Mouse (Mus musculus): ENCODE data around the gene Cebpb.
A peak's percentile ranks its signal among the peaks of the same experiment; 100 is the strongest.

Cebpb gene

DNA sequence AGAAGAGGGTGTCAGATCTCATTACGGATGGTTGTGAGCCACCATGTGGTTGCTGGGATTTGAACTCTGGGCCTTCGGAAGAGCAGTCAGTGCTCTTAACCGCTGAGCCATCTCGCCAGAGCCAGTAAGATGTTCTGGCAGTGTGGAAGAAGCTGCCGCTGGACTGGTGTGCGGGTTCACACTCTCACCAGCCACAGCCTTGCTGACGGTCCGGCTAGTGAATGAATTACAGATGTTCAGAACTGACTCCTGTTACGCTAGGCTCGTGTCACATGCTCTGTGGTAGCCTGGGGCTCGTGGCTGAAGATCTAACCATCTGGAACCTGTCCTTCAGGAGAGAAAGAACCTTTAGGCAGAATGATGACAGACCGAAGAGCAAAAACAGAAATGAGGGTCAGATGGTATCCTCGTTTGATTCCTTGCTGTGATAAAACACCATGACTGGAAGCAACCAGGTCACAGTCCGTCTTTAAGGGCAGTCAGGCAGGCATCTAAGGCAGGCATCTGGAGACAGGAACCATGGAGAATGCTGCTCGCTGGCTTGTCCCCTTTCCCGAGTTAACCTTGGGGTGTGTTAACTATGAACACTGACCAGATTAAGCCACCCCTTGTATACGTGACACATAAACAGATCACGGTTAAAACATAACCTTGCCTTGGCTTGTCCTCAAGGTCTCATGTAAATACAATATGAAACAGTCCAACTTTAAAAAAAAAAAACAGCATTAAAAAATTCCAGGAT is 22.6 kb upstream of the Cebpb start:
- no peak for DNase-seq (ENCODE audit: low spot score)

DNA sequence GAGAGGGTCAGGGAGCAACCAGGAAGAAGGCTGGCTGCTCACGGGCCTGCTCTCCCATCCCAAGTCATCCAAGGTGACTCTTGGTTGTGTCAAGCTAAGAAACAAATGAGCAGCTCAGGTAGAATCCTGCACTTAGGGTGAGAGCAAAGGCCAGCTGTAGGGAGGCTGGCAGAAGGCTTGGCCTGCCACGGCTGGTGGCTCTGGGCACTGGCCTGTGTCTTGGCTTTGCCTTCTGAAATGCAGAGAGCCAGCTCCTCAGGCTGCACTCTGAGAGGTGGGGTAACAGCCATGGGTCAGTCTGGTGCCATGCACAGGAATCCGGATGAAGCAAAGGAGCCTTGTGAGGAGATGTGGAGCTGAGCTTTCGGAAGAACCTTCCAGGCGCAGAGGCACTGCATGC is 20.3 kb upstream of the Cebpb start:
- no peak for DNase-seq (ENCODE audit: low spot score)

DNA sequence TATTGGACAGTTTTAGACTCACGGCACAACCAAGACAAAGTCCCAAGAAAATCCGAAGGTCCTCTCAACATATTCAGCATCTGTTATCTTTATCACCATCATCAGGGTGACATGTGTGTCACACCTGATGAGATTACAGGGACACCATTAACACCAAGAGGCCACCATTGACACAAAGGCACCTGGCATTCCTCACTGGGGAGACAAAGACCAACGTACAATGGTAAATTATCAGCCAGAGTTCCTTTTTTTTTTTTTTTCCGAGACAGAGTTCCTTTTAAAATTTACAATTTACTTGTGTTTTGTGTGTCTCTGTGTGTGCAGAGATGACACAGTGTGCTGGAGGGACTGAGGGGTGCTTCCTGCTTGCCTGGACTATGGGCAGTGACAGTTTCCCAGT is 19.3 kb upstream of the Cebpb start:
- no peak for DNase-seq (ENCODE audit: low spot score)

DNA sequence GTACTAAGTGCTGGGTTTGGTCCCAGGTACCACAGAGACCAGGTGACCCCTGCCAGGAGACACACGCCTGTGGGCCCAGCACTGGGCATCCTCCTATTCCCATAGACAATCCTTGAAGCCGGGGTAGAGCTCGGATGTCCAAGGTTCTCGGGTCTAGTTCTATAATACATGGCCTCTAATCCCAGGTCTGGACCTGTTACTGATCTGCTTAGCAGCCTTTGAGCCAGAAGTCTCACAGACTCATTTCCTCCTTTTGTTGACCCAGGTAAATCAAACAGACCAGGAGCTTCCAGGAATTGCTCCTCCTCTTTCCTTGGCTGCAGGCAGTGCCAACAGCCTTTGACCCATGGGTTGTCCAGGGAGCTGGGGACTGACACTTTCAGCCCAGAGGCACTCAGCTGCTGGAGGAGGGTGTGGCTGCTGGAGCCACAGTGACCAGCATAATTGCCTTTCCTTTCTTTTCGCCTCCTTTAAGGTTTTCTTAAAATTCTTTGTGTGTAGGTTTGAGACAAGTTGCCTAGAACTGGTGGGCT is 17.5 kb upstream of the Cebpb start:
- DNase-seq (ENCODE audit: low spot score): no peak

DNA sequence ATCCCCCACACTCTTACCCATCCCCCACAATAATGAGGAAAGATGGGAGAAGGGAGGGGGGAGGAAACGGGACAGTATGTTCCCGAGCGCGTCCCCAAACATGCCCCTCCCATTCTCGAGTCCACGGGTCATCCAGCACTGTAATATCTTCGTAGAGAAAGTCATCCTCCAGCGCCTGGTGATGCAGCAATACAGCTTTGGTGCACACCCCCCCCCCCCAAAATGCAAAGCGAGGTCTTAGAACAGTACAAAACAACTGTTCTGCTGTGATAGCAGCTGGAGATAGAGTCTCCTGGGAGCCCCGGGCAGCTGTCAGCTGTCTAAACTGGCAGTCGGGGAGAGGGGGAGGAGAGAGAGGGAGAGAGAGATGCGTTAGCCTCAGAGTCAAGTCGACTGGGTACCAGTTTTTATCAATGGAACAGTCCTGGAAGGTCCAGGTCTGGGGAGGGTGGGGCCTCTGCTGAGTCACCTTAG is 16.5 kb upstream of the Cebpb start:
- no peak for DNase-seq (ENCODE audit: low spot score)

DNA sequence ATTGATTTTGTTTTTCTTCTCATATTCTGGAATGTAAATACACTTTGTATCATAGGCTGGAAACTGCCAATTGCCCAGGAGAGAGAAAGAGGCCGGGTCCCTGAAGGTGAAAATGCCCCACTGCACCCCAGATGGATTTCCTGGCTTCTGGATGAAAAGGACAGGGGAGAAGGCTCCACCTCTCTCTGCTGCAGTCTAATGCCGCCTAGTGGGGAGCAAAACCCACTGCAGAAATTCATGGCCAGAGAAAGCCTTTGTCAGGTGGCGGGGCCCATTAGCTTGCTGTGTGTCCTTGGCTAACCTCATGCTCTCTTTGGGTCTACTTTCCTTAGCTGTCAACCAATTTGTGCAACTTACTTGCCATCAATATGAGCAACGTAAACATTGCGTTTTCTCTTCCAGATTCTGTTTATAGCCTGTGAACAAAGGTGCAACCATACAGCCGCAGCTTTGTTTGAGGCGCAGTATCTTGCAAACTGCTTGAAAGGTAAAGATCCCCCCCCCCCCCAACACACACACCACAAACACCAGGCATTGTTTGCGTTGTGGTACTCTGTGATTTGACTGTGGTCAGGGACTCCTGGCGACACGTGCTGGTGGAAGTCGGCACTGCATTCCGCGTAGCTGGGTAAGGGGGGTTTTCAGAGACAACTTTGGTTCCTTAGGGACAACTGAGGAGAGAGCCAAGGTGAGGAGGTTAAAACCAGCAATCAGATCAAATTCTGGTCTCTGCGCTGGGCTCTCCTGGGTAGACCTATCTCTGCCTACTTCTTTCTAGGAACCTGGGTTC is 13.4 kb upstream of the Cebpb start:
- peak; percentile 44 for DNase-seq (ENCODE audit: low spot score)

DNA sequence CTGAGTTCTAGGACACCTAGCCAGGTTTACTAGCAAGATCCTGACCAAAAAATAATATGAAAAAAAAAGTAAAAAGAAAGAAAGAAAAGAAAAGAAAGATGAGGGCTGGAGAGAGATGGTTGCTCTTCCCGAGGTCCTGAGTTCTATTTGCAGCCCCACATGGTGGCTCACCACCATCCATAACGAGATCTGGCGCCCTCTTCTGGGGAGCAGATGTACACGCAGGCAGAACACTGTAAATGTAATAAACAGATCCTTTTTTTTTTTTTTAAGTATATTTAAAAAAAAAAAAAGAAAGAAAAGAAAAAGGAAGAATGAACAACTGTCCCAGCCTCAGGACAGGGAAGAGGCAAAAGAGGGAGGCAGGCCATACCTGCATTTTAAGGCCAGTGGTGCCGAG is 10.1 kb upstream of the Cebpb start:
- no peak for DNase-seq (ENCODE audit: low spot score)

DNA sequence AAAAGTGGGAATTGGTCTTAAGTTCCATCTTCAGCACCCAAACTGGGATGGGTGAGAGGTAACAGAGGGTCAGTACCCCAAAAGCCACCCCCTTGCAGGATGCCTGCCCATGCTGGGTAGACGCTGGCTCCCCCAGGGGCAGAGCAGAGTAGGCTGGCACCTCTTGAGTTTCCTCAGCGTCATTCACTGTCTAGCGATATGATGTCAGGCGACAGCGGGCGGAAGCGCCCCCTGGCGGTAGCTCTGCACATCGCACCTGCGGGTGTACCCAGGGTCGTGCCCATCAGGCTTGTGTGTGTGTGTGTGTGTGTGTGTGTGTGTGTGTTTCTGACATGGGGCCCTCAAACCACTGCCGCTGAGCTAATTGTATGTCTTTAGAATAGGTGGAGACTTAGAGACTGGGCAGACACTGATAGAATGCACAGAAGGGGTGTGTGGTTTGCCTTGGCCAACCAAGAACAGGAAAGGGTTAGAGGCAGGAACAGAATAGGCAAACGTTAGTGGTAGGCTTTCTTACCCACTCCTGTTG is 8.7 kb upstream of the Cebpb start:
- peak; percentile 79 for DNase-seq (ENCODE audit: low spot score)

DNA sequence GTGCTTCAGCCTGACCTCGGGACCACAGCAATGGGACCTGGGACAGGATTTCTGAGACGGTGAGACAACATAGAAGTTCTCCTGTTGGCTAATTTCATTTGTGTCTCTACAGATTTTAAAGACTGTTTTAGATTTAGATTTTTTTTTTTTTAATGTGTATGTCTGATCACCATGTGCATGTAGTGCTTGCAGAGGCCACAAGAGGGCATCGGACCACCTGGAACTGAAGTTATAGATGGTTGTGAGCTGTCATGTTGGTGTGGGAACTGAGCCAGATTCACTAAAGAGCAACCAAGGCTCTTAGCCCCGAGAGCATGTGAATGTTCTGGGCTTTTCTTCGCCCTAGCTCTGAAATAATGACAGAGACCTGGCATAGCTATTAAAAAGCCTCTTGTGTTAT is 8.1 kb upstream of the Cebpb start:
- peak; percentile 39 for DNase-seq (ENCODE audit: low spot score)

DNA sequence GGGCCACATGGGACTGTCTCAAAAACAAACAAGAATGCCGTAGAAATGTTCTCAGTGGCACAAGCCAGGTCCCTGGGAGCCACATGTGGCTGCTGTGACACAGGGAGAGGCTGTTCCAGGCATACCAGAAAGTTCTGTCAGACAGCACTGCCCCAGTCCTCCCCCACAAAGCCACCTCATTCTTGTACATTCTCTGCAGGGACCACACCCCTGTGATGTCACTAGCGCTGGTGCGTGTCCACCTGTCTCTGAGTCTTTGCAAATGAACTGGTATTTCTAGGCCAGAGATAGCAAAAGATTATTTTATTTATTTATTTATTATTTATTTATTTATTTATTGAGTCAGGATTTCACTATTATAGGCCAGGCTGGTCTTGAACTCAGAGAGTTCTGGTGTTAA is 5.0 kb upstream of the Cebpb start:
- no peak for DNase-seq (ENCODE audit: low spot score)

DNA sequence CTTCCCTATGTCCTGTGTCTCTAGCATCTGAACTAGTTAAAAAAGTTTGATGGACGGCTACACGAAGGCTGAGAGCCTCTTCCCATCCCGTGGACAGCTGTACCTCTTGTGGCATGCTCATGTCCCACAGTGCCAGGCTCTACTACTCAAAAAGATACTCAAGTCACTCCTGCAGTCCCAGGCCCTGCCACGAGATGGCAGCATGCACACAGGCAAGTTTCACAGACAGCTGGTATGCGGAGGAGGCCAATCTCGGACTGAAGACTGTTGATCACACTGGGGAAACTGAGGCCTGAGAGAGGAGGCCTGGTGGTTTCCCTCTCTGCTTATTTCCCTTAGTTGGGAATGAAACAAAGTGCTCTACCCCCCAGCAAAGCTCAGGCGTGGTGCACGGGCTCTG is 3.6 kb upstream of the Cebpb start:
- peak; percentile 93 for DNase-seq (ENCODE audit: low spot score)

DNA sequence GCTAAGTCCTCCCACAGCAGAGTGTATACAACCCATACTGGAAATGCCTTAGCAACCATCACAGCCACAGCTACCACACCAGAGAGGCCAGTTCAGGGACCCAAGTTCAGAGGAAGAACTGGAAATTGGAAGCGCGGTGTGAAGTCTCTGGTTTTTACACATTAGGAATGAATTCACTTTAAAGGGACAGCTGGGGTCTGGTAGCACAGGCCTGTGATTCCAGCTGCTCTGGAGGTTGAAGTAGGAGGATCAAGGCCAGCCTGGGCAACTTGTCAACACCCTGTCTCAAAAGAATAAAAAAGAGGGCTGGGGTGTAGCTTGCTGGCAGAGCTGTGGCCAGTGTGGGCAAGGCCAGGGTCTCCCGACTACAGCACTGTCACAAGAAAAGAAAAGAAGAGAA is 2.9 kb upstream of the Cebpb start:
- no peak for DNase-seq (ENCODE audit: low spot score)

DNA sequence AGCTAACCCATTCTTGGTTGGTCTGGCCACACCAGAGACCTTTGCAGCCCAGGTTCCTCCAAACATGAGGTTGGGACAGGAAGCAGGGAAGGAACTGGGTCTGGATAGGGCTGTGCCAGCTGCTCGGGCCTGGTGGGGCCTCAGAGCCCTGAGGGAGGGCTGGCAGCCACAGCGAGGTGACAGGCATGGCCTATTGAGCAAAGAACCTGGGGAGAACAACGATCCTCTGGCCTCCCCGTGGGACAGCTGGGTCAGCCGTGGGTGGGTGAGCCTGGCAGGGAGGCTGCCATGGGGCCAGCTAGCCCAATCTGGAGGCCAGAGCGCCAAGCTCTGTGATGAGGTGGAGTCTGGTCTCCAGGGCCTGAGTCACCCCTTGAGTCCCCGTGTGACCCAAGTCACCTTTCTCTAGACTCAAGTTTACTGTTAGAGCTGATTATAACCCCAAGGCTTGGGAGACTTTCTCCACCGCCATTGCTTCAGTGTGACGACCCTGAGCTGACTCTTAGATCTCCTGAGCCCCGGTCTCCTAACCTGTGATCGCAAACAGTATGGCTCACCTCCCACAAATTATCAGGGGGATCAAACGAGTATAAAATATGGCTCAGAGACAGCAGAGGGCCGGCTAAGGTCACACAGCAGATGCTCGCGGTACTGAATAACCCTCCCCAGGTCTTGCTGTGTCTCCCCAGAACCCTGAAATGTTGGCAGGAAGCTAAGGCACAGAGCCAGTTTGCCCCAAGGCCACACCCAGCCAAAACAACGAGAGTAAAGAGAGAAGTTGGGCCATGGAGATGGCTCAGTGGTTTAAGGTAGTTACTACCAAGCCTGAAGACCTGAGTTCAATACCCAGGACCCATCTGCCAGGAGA is 2.1 kb upstream of the Cebpb start:
- DNase-seq (ENCODE audit: low spot score): peak; percentile 54

DNA sequence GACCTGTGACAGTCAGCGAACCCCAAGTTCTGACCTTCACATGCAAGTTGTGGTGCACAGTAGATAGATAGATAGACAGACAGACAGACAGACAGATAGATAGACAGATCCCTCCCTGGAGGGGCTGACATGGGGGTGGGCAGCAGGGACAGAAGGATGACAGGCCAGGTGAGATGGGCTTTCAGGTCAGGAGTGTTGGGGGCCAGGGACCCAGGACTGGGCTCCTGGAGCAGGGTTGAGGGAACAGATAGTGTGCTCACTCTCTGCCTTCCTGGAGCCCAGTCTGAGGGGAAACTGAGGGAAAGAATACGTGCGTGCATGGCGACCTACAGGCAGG is 1.5 kb upstream of the Cebpb start:
- no peak for DNase-seq (ENCODE audit: low spot score)

DNA sequence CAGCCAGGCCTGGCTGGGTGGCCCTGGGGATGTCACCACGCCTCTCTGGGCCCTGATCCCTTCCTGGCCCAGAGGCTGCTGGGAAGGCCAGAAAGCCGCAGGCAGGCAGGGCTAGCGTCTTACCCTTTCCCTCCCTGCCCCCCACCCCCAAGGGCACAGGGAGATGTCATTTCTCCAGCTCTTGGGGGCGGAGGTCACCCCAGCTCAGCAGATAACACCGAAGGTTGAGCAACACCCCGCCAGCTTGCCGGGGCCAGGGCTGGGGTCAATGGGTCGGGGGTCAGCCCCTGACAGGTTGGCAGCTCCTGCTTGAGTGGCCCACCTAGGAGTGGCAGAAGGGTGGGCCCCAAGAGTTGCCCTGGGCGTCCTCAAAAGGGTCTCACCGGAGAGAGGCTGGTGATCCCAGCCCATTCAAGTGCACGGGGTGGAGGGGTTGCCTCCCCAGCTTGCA is 1.0 kb upstream of the Cebpb start:
- DNase-seq (ENCODE audit: low spot score): peak; percentile 73

DNA sequence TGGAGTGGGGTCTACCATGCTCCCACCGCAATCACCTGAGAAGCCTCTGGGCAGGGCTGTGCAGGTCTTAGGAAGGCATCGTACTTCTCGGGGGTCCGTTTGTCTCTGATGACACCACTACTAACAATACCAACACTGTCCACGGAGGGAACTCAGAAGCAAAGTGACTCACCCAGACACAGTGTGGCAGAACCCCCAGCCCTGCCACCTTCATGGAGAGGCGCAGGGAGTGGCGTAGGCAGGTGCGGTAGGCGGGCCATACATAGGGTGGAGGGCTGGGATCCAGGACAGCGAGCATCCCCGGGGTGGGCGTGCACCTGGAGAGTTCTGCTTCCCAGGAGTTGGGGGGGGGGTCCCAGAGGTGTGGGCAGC is 603 bp upstream of the Cebpb start:
- DNase-seq (ENCODE audit: low spot score): no peak

DNA sequence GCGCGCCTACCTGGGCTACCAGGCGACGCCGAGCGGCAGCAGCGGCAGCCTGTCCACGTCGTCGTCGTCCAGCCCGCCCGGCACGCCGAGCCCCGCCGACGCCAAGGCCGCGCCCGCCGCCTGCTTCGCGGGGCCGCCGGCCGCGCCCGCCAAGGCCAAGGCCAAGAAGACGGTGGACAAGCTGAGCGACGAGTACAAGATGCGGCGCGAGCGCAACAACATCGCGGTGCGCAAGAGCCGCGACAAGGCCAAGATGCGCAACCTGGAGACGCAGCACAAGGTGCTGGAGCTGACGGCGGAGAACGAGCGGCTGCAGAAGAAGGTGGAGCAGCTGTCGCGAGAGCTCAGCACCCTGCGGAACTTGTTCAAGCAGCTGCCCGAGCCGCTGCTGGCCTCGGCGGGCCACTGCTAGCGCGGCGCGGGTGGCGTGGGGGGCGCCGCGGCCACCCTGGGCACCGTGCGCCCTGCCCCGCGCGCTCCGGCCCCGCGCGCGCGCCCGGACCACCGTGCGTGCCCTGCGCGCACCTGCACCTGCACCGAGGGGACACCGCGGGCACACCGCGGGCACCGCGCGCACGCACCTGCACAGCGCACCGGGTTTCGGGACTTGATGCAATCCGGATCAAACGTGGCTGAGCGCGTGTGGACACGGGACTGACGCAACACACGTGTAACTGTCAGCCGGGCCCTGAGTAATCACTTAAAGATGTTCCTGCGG is 945 bp downstream of the Cebpb start, which contains the start of gene Tmem189:
Gene Tmem189, minus strand, starts transcription at position 322 of the 718 bp plus-strand sequence.
- peak; percentile 75 for DNase-seq (ENCODE audit: low spot score)

DNA sequence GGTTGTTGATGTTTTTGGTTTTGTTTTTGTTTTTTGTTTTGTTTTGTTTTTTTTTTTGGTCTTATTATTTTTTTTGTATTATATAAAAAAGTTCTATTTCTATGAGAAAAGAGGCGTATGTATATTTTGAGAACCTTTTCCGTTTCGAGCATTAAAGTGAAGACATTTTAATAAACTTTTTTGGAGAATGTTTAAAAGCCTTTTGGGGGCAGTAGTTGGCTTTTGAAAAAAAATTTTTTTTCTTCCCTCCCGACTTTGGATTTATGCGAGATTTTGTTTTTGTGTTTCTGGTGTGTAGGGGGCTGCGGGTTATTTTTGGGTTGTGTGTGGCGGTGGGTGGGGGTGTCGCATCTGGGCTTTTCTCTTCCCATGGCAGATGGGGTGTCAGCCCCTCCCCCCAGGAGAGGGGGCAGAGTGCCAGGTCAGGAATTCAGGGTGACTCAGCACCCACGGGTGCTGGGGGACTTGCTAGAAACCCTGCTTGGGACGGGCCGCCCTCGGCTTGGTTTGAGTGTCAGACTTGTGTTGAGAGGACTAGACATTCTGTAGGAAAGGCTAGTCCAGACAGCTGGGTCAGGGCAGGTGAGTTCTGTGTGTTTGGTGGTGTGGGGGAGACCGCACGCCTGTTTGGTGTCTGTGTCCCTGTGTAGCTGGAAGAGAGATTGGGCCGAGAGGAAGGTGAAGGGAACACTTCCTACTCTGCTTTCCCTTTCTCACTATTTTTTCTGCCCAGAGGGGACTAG is 1.7 kb downstream of the Cebpb start:
- peak; percentile 56 for DNase-seq (ENCODE audit: low spot score)

DNA sequence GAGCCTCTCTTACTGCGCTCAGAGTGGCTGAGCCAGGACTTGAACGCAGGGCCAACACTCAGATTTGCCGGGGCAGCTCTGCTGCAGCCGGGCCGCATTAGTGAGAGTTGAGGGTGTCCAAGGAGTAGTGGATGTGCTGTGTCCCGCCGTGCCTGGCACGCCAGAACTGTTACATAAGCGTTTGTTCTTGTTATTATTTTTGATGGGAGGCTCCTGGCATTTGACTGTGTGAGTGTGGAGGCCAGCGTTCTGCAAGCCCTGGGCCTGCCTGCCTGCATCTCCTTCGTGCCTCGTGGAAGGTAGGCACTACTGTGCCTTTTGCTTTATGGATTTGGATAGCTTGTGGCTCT is 2.2 kb downstream of the Cebpb start:
- peak; percentile 43 for DNase-seq (ENCODE audit: low spot score)

DNA sequence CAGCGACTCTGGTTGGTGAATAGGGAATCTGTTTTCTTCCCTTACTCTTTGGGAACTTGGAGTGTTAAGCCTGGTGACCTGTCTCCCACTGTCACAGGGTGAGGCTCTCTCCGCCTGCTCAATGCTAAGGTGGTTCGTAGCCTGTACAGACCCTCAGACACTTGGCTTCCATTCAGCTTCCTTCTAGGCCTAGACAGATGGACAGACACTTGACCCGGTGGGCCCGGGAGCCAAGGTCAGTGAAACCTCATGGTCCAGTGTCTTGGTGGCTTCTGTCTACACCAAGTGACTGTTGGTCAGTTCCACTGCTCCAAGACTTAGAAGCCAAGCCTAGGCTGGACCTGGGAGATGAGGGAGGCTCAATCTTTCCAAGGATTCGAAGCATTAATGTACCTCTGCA is 2.7 kb downstream of the Cebpb start:
- no peak for DNase-seq (ENCODE audit: low spot score)
